Mouse (Mus musculus): ENCODE results near the gene P4ha1. TPM values are rescaled to one million over a fixed set of nuclear protein-coding genes. Genes with fewer than 3 reads are reported as not detected.
A peak's percentile ranks its signal among the peaks of the same experiment; 100 is the strongest.
"Not testable (repeated sequence)": the region's sequence is repeated elsewhere in the genome, so short reads cannot be mapped to it uniquely, and the experiment has no call there.

P4ha1 gene
- polyA plus RNA-seq, 1 experiment from 2014 or later: 54.8 TPM

- Histone ChIP-seq H3K4me2 (no peak overlapping the region), H3K4me3 (ENCODE audit: low read depth, low read length) (no peak overlapping the region), H3K36me3 (ENCODE audit: control insufficient read depth, insufficient read depth, low read length) (no peaks in the 10 kb centered on the region), H3K9ac (ENCODE audit: low read depth, low read length) (no peak overlapping the region), H3K9me3 (replicated peaks; ENCODE audit: control insufficient read depth, low read length) (no peaks in the 10 kb centered on the region), H3K27ac (ENCODE audit: low read depth, low read length) (no peak overlapping the region), H3K27me3 (ENCODE audit: control insufficient read depth, insufficient read depth, low read length) (no peaks in the 10 kb centered on the region), H3K4me1 (ENCODE audit: control insufficient read depth, insufficient read depth, low read length) (peaks cover 3% of the 10 kb centered on the region; the same call in 1 of the 2 replicates)
- 55% methylated on average over 8 of the region's 8 CpGs for WGBS (ENCODE audit: insufficient replicate concordance)
- ATAC-seq (replicated peaks; ENCODE audit: insufficient number of reproducible peaks, low FRiP score, low TSS enrichment): 0 out of 2 replicates have a peak, but pooled peaks have one; percentile 36
Observed at GRCm38 (mm10) chr10:59289062-59289461, 34.0 kb upstream of the P4ha1 start.

- no peak overlapping the region for H3K27ac ChIP-seq (ENCODE audit: low read depth, low read length)
- peaks cover 3% of the 10 kb centered on the region; the same call in 1 of the 2 replicates for H3K4me1 ChIP-seq (ENCODE audit: control insufficient read depth, insufficient read depth, low read length)
- WGBS (ENCODE audit: insufficient replicate concordance): 51% methylated on average over 3 of the region's 3 CpGs
- no peak overlapping the region for H3K4me3 ChIP-seq (ENCODE audit: low read depth, low read length)
- no peaks in the 10 kb centered on the region for H3K27me3 ChIP-seq (ENCODE audit: control insufficient read depth, insufficient read depth, low read length)
- no peak for ATAC-seq (replicated peaks; ENCODE audit: insufficient number of reproducible peaks, low FRiP score, low TSS enrichment)
- H3K4me2 ChIP-seq: no peak overlapping the region
- no peak overlapping the region for H3K9ac ChIP-seq (ENCODE audit: low read depth, low read length)
- no peaks in the 10 kb centered on the region for H3K9me3 ChIP-seq (replicated peaks; ENCODE audit: control insufficient read depth, low read length)
- H3K36me3 ChIP-seq (ENCODE audit: control insufficient read depth, insufficient read depth, low read length): no peaks in the 10 kb centered on the region
Observed at GRCm38 (mm10) chr10:59291536-59291935, 31.6 kb upstream of the P4ha1 start.

GRCm38 (mm10) chr10:59292079-59292478, 31.0 kb upstream of the P4ha1 start:
- no peak for ATAC-seq (replicated peaks; ENCODE audit: insufficient number of reproducible peaks, low FRiP score, low TSS enrichment)
- WGBS (ENCODE audit: insufficient replicate concordance): 84% methylated on average over 7 of the region's 7 CpGs
- H3K27me3 ChIP-seq (ENCODE audit: control insufficient read depth, insufficient read depth, low read length): no peaks in the 10 kb centered on the region
- no peak overlapping the region for H3K4me3 ChIP-seq (ENCODE audit: low read depth, low read length)
- H3K36me3 ChIP-seq (ENCODE audit: control insufficient read depth, insufficient read depth, low read length): no peaks in the 10 kb centered on the region
- no peak overlapping the region for H3K4me2 ChIP-seq
- H3K9ac ChIP-seq (ENCODE audit: low read depth, low read length): no peak overlapping the region
- H3K4me1 ChIP-seq (ENCODE audit: control insufficient read depth, insufficient read depth, low read length): peaks cover 3% of the 10 kb centered on the region; the same call in 1 of the 2 replicates
- no peak overlapping the region for H3K27ac ChIP-seq (ENCODE audit: low read depth, low read length)
- H3K9me3 ChIP-seq (replicated peaks; ENCODE audit: control insufficient read depth, low read length): no peaks in the 10 kb centered on the region

- Histone ChIP-seq H3K9me3 (replicated peaks; ENCODE audit: control insufficient read depth, low read length) (no peaks in the 10 kb centered on the region), H3K36me3 (ENCODE audit: control insufficient read depth, insufficient read depth, low read length) (no peaks in the 10 kb centered on the region), H3K4me2 (no peak overlapping the region), H3K27me3 (ENCODE audit: control insufficient read depth, insufficient read depth, low read length) (no peaks in the 10 kb centered on the region), H3K4me1 (ENCODE audit: control insufficient read depth, insufficient read depth, low read length) (no peaks in the 10 kb centered on the region; the same call in 1 of the 2 replicates), H3K27ac (ENCODE audit: low read depth, low read length) (no peak overlapping the region), H3K4me3 (ENCODE audit: low read depth, low read length) (no peak overlapping the region), H3K9ac (ENCODE audit: low read depth, low read length) (no peak overlapping the region)
- no peak for ATAC-seq (replicated peaks; ENCODE audit: insufficient number of reproducible peaks, low FRiP score, low TSS enrichment)
- 32% methylated on average over 4 of the region's 4 CpGs for WGBS (ENCODE audit: insufficient replicate concordance)
Observed at GRCm38 (mm10) chr10:59292558-59292957, 30.5 kb upstream of the P4ha1 start.

GRCm38 (mm10) chr10:59295241-59295811, 27.8 kb upstream of the P4ha1 start:
- H3K4me3 ChIP-seq (ENCODE audit: low read depth, low read length): no peak overlapping the region
- H3K36me3 ChIP-seq (ENCODE audit: control insufficient read depth, insufficient read depth, low read length): no peaks in the 10 kb centered on the region
- no peaks in the 10 kb centered on the region for H3K4me1 ChIP-seq (ENCODE audit: control insufficient read depth, insufficient read depth, low read length)
- no peak for ATAC-seq (replicated peaks; ENCODE audit: insufficient number of reproducible peaks, low FRiP score, low TSS enrichment)
- no peaks in the 10 kb centered on the region for H3K27me3 ChIP-seq (ENCODE audit: control insufficient read depth, insufficient read depth, low read length)
- no peak overlapping the region for H3K9ac ChIP-seq (ENCODE audit: low read depth, low read length)
- no peaks in the 10 kb centered on the region for H3K9me3 ChIP-seq (replicated peaks; ENCODE audit: control insufficient read depth, low read length)
- WGBS (ENCODE audit: insufficient replicate concordance): 64% methylated on average over 8 of the region's 8 CpGs
- H3K4me2 ChIP-seq: no peak overlapping the region
- no peak overlapping the region for H3K27ac ChIP-seq (ENCODE audit: low read depth, low read length)

GRCm38 (mm10) chr10:59296261-59296660, 26.8 kb upstream of the P4ha1 start:
- H3K27me3 ChIP-seq (ENCODE audit: control insufficient read depth, insufficient read depth, low read length): no peaks in the 10 kb centered on the region
- ATAC-seq (replicated peaks; ENCODE audit: insufficient number of reproducible peaks, low FRiP score, low TSS enrichment): no peak
- no peaks in the 10 kb centered on the region for H3K9me3 ChIP-seq (replicated peaks; ENCODE audit: control insufficient read depth, low read length)
- 30% methylated on average over 5 of the region's 5 CpGs for WGBS (ENCODE audit: insufficient replicate concordance)
- H3K36me3 ChIP-seq (ENCODE audit: control insufficient read depth, insufficient read depth, low read length): no peaks in the 10 kb centered on the region
- no peak overlapping the region for H3K27ac ChIP-seq (ENCODE audit: low read depth, low read length)
- no peak overlapping the region for H3K9ac ChIP-seq (ENCODE audit: low read depth, low read length)
- no peak overlapping the region for H3K4me2 ChIP-seq
- no peaks in the 10 kb centered on the region for H3K4me1 ChIP-seq (ENCODE audit: control insufficient read depth, insufficient read depth, low read length)
- H3K4me3 ChIP-seq (ENCODE audit: low read depth, low read length): no peak overlapping the region

GRCm38 (mm10) chr10:59302671-59303070, 20.4 kb upstream of the P4ha1 start:
- H3K4me2 ChIP-seq; H3K9me3 ChIP-seq (replicated peaks; ENCODE audit: control insufficient read depth, low read length); H3K4me3 ChIP-seq (ENCODE audit: low read depth, low read length); H3K9ac ChIP-seq (ENCODE audit: low read depth, low read length); H3K27me3 ChIP-seq (ENCODE audit: control insufficient read depth, insufficient read depth, low read length); H3K27ac ChIP-seq (ENCODE audit: low read depth, low read length); ATAC-seq (replicated peaks; ENCODE audit: insufficient number of reproducible peaks, low FRiP score, low TSS enrichment); H3K36me3 ChIP-seq (ENCODE audit: control insufficient read depth, insufficient read depth, low read length); H3K4me1 ChIP-seq (ENCODE audit: control insufficient read depth, insufficient read depth, low read length): not testable (repeated sequence)
- 88% methylated on average over 12 of the region's 12 CpGs for WGBS (ENCODE audit: insufficient replicate concordance)

- 49% methylated on average over 3 of the region's 3 CpGs for WGBS (ENCODE audit: insufficient replicate concordance)
- ATAC-seq (replicated peaks; ENCODE audit: insufficient number of reproducible peaks, low FRiP score, low TSS enrichment): no peak
- no peaks in the 10 kb centered on the region for H3K27me3 ChIP-seq (ENCODE audit: control insufficient read depth, insufficient read depth, low read length)
Observed at GRCm38 (mm10) chr10:59308993-59309715, 13.9 kb upstream of the P4ha1 start.

GRCm38 (mm10) chr10:59310124-59310523, 13.0 kb upstream of the P4ha1 start:
- H3K36me3 ChIP-seq (ENCODE audit: control insufficient read depth, insufficient read depth, low read length): no peaks in the 10 kb centered on the region
- H3K9ac ChIP-seq (ENCODE audit: low read depth, low read length): no peak overlapping the region
- no peak overlapping the region for H3K4me3 ChIP-seq (ENCODE audit: low read depth, low read length)
- no peak overlapping the region for H3K27ac ChIP-seq (ENCODE audit: low read depth, low read length)
- peaks cover 4% of the 10 kb centered on the region; the same call in 1 of the 2 replicates for H3K4me1 ChIP-seq (ENCODE audit: control insufficient read depth, insufficient read depth, low read length)
- no peak overlapping the region for H3K4me2 ChIP-seq
- no peaks in the 10 kb centered on the region for H3K27me3 ChIP-seq (ENCODE audit: control insufficient read depth, insufficient read depth, low read length)
- 53% methylated on average over 2 of the region's 2 CpGs for WGBS (ENCODE audit: insufficient replicate concordance)
- no peaks in the 10 kb centered on the region for H3K9me3 ChIP-seq (replicated peaks; ENCODE audit: control insufficient read depth, low read length)
- ATAC-seq (replicated peaks; ENCODE audit: insufficient number of reproducible peaks, low FRiP score, low TSS enrichment): no peak

More at GRCm38 (mm10) chr10:59308993-59309715, 13.9 kb upstream of the P4ha1 start:
- Histone ChIP-seq H3K9ac (ENCODE audit: low read depth, low read length) (no peak overlapping the region), H3K27ac (ENCODE audit: low read depth, low read length) (no peak overlapping the region), H3K4me3 (ENCODE audit: low read depth, low read length) (no peak overlapping the region), H3K9me3 (replicated peaks; ENCODE audit: control insufficient read depth, low read length) (no peaks in the 10 kb centered on the region), H3K36me3 (ENCODE audit: control insufficient read depth, insufficient read depth, low read length) (no peaks in the 10 kb centered on the region), H3K4me2 (no peak overlapping the region), H3K4me1 (ENCODE audit: control insufficient read depth, insufficient read depth, low read length) (peaks cover 4% of the 10 kb centered on the region; the same call in 1 of the 2 replicates)
